Mouse (Mus musculus) erythroblast, adult 5-6 weeks (primary cell): ENCODE results near the gene Rfesd. TPM values are rescaled to one million over a fixed set of nuclear protein-coding genes. Genes with fewer than 3 reads are reported as not detected.

ENCODE experiments used
- ATAC-seq: replicated peaks from 2 replicates; pipeline ENCODE4 v1.8.0; 2016; ENCODE audit warnings: moderate number of reproducible peaks, mild to moderate bottlenecking, moderate TSS enrichment, inconsistent platforms; ENCODE audit not compliant: poor library complexity, low FRiP score, severe bottlenecking
- total RNA-seq, 2 experiments: library from RNA; stranded (forward) in 1 of 2; stranded (reverse) in 1 of 2; fragments of 150-400 nt in 1 of 2; fragments of 200-764, 138-1000 nt in 1 of 2; gene quantifications; 2 replicates each; pipeline versions ENCODE4 v1.2.3 to v1.2.4; 2015 to 2017; ENCODE audit warnings: low replicate concordance in 2 of 2

Rfesd gene
- total RNA-seq, 2 experiments from 2014 or later: 17.5 to 38.2 TPM

- no peak for ATAC-seq
These were observed 26.1 kb downstream of the Rfesd start for GRCm38 (mm10) chr13:75992169-75993028.

DNA sequence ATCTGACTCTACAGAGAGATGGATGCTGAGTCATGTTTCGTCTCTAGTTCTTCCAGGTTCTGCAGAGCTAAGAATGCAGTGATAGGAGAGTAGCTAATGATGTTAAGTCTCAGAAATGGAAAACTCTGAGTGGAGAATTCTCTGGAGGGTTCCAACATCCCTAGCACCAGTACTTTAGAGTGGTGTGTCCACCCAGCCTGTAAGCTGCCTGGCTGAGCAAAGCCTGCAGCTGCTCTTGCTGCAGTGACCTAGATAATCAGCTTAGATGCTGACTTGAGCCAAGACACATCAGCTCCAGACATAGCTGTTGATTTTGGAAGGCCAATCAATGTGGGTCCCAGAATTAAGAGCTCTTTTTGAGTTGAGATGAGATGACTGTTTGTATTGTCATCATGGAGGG lies 30.4 kb downstream of the Rfesd start:
- no peak for ATAC-seq

GRCm38 (mm10) chr13:75981901-75982300 lies 36.6 kb downstream of the Rfesd start:
- ATAC-seq: no peak

DNA sequence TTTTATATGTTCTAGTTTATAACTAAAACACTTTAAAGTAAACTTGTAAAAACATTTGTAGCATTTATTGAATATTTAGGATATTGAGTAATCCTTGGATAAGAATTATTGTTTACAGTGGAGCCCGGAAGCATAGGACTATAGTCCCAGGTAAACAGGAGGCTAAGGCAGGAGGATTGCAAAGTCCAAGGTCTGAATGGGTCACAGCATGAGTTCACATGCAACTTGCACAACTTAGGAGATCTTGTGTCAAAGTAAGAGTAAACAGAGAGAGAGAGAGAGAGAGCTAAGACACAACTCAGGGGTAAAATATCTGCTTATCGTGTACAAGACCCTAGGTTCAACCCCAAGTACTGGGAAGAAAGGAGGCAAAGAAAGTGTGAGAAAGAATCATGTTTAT lies 41.9 kb downstream of the Rfesd start:
- no peak for ATAC-seq

DNA sequence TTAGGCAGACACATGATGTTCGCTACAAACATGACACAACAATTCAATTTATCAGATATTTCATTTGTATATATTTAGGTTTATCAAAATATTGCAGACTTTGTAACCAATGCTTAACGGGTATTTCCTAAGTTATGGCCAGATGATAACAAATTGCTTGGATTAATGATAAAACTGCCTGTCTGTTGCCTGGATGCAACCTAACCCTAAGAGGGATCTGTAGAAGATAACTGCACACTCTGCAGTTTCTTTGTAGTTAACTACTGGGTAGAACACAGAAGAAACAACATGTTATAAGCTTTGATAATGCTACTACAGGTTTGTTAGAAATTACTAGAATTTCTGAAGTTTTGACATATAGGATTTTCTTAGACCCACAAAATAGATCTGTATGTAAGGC lies 42.3 kb downstream of the Rfesd start:
- no peak for ATAC-seq

GRCm38 (mm10) chr13:75975629-75976028 lies 42.9 kb downstream of the Rfesd start:
- ATAC-seq: no peak

DNA sequence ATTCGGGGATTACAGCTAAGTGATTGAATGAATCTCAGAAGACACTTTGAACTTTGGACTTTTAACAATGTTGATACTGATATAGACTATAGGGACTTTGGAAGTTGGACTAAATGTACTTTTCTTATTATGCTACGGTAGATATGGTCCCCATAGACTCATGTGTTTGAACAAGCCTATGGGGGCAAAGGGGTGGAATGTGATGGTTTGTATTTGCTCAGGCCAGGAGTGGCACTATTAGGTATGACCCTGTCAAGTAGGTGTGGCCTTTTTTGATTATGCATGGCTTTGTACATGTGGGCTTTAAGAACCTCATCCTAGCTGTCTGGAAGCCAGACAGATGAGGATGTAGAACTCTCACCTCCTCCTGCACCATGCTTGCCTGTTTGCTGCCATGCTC lies 44.0 kb downstream of the Rfesd start:
- no peak for ATAC-seq

- no peak for ATAC-seq
These were observed 51.7 kb downstream of the Rfesd start, which contains the start of gene Spata9 for GRCm38 (mm10) chr13:75966850-75967249. Gene Spata9, plus strand, starts transcription at chr13:75967150.

DNA sequence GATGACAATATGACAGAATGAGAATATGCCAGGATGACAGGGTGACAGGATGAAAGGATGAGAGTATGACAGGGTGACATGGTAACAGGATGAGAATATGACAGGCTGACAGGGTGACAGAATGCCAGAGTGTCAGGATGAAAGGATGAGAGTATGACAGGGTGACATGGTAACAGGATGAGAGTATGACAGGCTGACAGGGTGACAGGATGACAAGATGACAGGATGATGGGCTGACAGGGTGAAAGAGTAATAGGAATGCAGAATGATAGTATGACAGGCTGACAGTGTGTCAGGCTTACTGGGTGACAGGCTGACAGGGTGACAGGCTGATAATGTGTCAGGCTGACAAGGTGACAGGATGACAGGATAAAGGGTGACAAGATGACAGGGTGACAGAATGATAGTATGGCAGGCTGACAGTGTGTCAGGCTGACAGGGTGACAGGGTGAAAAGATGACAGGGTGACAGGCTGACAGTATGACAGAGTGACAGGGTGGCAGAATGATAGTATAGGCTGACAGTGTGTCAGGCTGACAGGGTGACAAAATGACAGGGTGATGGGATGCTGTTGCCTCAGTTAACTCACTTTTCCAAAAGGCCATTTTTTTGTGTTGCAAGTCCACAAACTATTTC lies 63.0 kb downstream of the Rfesd start:
- ATAC-seq: no peak

Other genes with a start within 250 kb of the Rfesd start
- gene Glrx, start 178.9 kb downstream of the Rfesd start, total RNA-seq (2015; ENCODE audit: low replicate concordance): 94.9 and 109 TPM in 2 replicates
- 49.8 and 70.8 TPM in 2 replicates for gene Glrx, start 178.9 kb downstream of the Rfesd start, total RNA-seq (2017; ENCODE audit: low replicate concordance)
- 0.63 and 0.96 TPM in 2 replicates for gene Rhobtb3, start 74.8 kb downstream of the Rfesd start, total RNA-seq (2015; ENCODE audit: low replicate concordance)
- 0.28 and 1.4 TPM in 2 replicates for gene Rhobtb3, start 74.8 kb downstream of the Rfesd start, total RNA-seq (2017; ENCODE audit: low replicate concordance)
- gene Spata9, start 51.6 kb downstream of the Rfesd start, total RNA-seq (2015; ENCODE audit: low replicate concordance): not detected in 2 replicates
- not detected in 2 replicates for gene Spata9, start 51.6 kb downstream of the Rfesd start, total RNA-seq (2017; ENCODE audit: low replicate concordance)
- gene Gpr150, start 38.3 kb upstream of the Rfesd start, total RNA-seq (2015; ENCODE audit: low replicate concordance): not detected in 2 replicates
- gene Gpr150, start 38.3 kb upstream of the Rfesd start, total RNA-seq (2017; ENCODE audit: low replicate concordance): 0.28 TPM in 1 of 2 replicates, not detected in the other
- 2.3 and 5.0 TPM in 2 replicates for gene Arsk, start 79.9 kb upstream of the Rfesd start, total RNA-seq (2015; ENCODE audit: low replicate concordance)
- gene Arsk, start 79.9 kb upstream of the Rfesd start, total RNA-seq (2017; ENCODE audit: low replicate concordance): 4.5 and 5.5 TPM in 2 replicates
- gene Ttc37, start 80.0 kb upstream of the Rfesd start, total RNA-seq (2015; ENCODE audit: low replicate concordance): 2.3 and 5.0 TPM in 2 replicates
- gene Ttc37, start 80.0 kb upstream of the Rfesd start, total RNA-seq (2017; ENCODE audit: low replicate concordance): 4.9 and 10.0 TPM in 2 replicates